Comparison of ENCODE assay signal across 8 mouse cellular contexts in the genomic region with DNA sequence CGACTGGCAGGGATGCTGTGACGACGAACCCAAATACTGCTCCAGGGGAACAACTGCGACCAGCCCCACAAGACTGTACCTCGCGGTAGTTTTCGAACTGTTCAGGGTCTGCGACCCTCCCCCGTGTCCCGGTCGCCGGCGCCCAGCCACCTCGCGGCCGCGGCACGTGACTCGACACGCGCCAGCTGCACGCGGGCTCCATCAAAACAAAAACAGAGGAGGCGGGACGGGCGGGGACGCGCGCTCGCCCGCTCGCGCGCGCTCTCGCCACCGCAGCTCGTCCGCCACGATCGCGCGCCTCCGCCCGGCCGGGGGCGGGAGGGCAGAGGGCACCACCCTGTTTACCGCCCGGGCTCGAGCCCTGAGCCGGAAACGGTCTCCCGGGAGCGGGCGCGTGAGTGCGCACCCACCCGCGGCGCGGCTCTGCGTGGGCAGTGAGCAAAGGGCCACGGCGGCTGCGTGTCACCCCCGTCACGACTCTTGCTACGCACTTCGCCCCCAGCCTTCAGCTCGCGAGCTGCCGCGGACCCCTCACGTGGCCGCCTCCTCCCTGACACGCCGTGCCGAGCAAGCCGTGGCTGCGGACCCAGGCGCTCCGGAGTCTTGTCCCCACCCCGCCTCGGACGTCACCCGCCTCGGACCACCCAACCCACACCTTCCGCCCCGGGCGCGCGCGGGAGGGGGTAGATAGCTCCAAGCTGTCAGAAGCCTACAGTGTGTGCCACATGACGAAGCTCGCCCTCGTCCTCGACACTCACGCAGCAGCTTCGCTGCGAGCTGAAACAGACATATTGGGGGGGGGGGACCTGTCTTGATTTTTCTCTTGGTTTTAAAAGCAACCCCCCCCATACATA.
DNase-seq lines count a peak whose midpoint lies in the region; ATAC-seq and TF ChIP-seq lines count a peak whose summit lies in the region.

No protein-coding gene starts in this region.

- intact Hi-C loops in left cerebral cortex, adult 2 months (cut with DNase I) = loop anchor here (5.0 kb wide), 1 partner anchor 236 kb away; no protein-coding TSS in a partner anchor

- TF ChIP-seq CTCF in Patski (IDR thresholded peaks at IDR 0.05) = no peak
- no peak for TF ChIP-seq CTCF in hindbrain, postnatal 0 days (IDR thresholded peaks at IDR 0.05; ENCODE audit: low read depth)
- peak; percentile 12 for TF ChIP-seq CTCF in left cerebral cortex, adult 2 months (IDR thresholded peaks at IDR 0.05)

- H3K4me1 ChIP-seq in hindbrain, postnatal 0 days (ENCODE audit: insufficient read depth, low read length) = peaks cover 10% of the 10 kb centered on the region; the same call in 1 of the 2 replicates

- DNase-seq in Patski (ENCODE audit: low read depth, low spot score) = no peak
- peak; percentile 86 to 91 for DNase-seq in cerebellum, postnatal 36 days
- DNase-seq in gastrocnemius, adult 8-10 months (ENCODE audit: low spot score in 2 of 2) = peak; percentile 90 to 92
- peak; percentile 80 for DNase-seq in hindbrain, postnatal 0 days (ENCODE audit: low spot score)
- DNase-seq in left cerebral cortex, adult 2 months (ENCODE audit: extremely low spot score in 1 of 2, low spot score in 2 of 2) = peak; percentile 90 to 92
- DNase-seq in lung, postnatal 4 days = peak; percentile 88 to 91
- peak; percentile 84 for DNase-seq in retina, postnatal 1 day
- DNase-seq in thymus, postnatal 36 days = peak; percentile 79 to 85

- peak overlapping the region; percentile 54; the same call in 1 of the 2 replicates for H3K27ac ChIP-seq in hindbrain, postnatal 0 days
- H3K27ac ChIP-seq in left cerebral cortex, adult 2 months = peak overlapping the region; percentile 100

- no peaks in the 10 kb centered on the region for H3K9me3 ChIP-seq in hindbrain, postnatal 0 days (ENCODE audit: low read length)

- H3K36me3 ChIP-seq in hindbrain, postnatal 0 days (ENCODE audit: insufficient read depth, low read length) = no peaks in the 10 kb centered on the region

- ATAC-seq in Patski = peak; percentile 45
- peak; percentile 85 for ATAC-seq in hindbrain, postnatal 0 days

- under 1% methylated on average over 94 of the region's 100 CpGs for WGBS in hindbrain, postnatal 0 days

- H3K4me2 ChIP-seq in hindbrain, postnatal 0 days (ENCODE audit: low read depth, low read length) = peak overlapping the region; percentile 99

- H3K27me3 ChIP-seq in Patski = no peaks in the 10 kb centered on the region
- peaks cover 10% of the 10 kb centered on the region; the same call in 1 of the 2 replicates for H3K27me3 ChIP-seq in hindbrain, postnatal 0 days (ENCODE audit: insufficient read depth, low read length)

- POLR2A ChIA-PET in Patski (lab: Charles Lee) = interaction anchor here (0.6 to 1.8 kb wide), 7 partner anchors 10 to 182 kb away, joined by 3 to 5 read pairs (median 4); a partner anchor contains a TSS

- CTCF ChIA-PET in Patski (lab: Charles Lee) = interaction anchor here (0.9 to 2.5 kb wide), 6 partner anchors 16 to 190 kb away, joined by 3 to 7 read pairs (median 3); no protein-coding TSS in a partner anchor

- H3K4me3 ChIP-seq in hindbrain, postnatal 0 days (ENCODE audit: low read length) = peak overlapping the region; percentile 77
- peak overlapping the region; percentile 87 for H3K4me3 ChIP-seq in left cerebral cortex, adult 2 months

- in situ Hi-C loops in Patski (cut with MboI; ENCODE audit: low pct_unique_long_range_greater_than_20kb) = no loop called here

- peak overlapping the region; percentile 59 for H3K9ac ChIP-seq in hindbrain, postnatal 0 days (replicated peaks; ENCODE audit: low read length)
